Mouse (Mus musculus): ENCODE data around the gene Tnfrsf13c. TPM values are rescaled to one million over a fixed set of nuclear protein-coding genes. Genes with fewer than 3 reads are reported as not detected.
A peak's percentile ranks its signal among the peaks of the same experiment; 100 is the strongest.

Tnfrsf13c gene
- total RNA-seq, 2 experiments from 2014 or later = not detected

DNA sequence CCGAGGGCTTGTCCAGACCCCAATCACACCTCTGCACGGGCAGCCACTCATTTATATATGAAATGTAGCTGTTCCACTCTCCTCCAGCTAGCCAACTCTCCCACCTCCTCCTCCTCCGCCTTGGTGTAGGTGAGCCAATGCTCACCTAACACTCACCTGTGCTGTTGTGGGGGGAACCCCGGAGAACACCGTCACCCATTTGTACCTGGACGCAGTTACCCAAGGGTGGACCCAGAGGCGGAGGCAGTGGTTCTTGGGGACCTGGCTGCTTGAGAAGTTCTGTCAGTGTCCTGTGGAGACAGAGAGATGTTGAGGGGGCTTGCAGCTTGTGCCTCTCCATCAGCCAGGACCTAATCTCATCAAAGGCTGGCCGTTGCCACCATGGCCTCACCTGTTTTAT, 15.9 kb downstream of the Tnfrsf13c start:
- DNase-seq (ENCODE audit: low spot score) = no peak

DNA sequence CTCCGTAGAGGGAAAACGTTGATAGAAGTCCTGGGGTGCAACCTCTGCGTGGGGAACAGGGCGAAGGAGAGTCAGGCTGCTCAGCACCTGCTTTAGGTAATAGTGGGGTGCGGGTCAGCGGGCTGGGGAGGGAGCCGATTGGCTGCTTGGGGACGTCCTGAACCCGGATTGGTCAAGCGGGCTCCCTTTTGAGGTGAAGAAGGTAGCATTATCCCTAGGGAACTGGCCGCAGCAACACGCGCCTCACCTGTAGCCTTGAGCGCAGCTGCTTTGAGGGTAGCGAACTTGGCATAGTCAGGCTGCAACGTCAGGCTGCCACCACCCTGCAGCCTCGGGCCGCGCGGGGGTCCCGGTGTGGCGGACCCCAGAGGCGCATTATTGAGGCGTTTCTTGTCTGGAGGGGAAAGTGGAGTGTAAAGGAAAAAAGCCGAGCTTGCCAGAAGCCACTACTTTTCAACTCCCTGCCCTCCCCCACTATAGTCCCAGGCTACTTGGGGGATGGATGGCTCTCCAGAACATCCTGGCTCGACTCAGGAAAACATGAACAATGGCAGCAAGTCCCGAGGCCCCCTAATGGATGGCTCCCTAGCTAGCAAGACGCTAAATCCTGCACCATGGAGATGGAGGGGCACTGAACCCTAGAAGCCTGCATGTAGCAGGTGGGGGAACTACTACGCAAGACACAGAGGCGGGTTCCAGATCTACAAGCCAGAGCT, 16.5 kb downstream of the Tnfrsf13c start:
- no peak for DNase-seq (ENCODE audit: low spot score)

DNA sequence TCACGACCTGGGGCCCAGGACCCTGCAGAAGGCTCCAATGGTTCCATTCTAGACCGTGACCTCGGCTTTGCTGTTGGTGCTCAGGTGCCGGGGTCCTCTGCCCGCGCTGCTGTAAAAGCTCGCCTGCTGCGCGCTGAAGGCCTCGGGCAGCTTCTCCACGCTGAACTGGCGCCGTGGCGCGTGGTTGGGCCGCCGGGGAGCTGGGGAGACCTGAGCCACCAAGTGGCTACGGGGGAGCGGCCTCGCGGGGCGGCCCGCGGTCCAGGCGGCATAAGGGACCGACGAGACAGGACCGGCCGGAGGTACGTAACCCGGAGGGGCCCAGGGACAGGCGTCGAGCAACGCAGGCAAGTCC, 17.1 kb downstream of the Tnfrsf13c start:
- no peak for DNase-seq (ENCODE audit: low spot score)

DNA sequence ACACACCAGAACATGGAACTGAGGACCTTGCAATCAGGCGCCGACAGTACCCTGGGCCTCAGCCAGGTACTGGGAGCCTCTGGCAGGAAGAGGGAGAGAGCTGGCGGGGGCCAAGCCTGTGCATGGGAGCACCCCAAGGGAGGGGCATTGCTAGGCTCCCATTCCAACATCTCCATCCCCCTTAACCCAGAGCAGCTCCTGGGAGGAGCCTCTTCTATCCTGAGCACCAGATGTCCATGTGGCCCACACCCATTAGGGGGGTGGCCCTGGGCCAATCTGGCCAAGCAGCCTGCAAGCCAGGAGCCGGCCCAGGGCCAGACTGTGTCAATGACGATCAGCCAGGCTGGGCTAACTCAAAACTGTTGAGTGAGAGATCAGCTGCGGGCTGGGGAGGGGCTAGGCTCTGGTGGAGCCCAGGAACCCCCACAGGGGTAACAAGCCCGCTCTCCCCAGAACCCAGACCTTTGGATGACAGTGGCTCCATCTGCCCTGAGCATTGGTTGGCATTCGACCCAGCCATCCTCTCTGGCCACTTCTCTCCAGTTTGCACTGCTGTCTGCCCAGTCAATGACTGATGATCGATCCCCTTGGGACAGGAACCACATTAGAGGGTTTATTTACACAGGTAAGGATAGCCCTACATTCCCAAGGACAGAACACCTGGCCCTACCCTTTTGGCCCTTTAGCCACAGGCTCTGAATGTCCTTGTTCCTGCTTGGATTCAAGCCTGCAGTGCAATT, 17.6 kb downstream of the Tnfrsf13c start:
- peak; percentile 79 for DNase-seq (ENCODE audit: low spot score)

DNA sequence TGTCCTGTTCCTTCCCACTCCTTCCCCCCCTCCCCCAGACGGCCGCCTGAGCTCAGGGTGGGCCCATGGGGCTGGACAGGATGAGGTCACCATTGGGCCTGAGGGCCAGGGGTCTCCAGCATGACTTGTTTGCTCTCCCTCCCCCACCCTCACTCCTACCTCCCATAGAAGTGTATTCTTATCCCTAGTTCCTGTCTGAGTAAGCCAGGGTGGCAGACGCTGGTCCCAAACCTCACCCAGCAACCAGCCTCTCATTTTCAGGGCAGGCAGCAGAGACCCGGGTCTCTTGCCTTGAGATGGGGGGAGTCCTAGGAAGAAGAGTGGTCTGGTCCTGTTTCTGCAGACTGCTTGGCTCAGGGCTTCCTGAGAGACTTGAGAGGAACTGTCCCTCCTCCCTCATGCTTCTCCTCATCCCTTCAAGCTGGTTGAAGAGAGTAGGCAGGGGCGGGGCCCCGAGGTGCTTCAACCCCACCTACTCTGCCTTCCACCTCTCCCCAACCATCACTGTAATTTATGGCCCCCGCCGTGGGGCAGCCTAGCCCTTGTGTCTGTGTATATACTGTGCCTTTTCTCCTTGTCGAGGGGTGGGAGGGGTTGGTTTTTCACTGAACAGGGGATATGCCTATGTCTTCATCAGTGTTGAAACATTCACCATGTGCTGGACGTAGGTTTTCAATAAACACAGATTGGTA, 19.3 kb downstream of the Tnfrsf13c start:
- no peak for DNase-seq (ENCODE audit: low spot score)

DNA sequence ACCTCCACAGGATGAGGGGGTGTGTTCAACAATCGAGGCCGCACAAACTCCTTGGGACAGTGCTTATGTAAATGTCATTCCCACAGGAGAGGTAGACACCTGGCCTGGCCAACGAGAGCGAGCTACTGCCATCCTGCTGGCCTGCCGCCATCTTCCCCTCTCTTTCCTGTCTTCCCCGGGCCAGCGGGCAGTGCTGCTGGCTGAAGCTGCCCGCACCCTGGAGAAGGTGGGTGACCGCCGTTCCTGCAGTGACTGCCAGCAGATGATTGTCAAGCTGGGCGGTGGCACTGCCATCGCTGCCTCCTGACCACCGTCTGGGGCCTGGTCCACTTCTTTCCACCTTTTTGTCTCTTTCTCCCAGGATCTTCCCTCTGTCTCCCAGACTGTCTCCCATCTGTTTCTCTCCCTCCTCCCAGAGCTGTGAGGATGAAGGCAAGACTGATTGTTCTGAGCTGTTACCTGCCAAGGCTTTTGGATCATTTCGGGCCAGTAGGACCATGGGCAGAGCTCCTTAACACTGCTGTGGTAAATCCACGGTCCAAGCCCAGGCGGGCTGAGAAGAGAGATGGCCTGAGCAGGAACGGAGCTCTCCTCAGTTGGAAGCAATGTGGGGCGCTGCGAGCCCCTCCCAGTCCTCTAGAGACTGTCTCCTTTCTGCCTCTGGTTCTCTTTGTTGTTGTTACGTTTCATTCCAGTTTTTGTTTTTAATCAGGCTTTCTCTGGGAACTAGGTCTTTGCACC, 20.4 kb downstream of the Tnfrsf13c start:
- no peak for DNase-seq (ENCODE audit: low spot score)

DNA sequence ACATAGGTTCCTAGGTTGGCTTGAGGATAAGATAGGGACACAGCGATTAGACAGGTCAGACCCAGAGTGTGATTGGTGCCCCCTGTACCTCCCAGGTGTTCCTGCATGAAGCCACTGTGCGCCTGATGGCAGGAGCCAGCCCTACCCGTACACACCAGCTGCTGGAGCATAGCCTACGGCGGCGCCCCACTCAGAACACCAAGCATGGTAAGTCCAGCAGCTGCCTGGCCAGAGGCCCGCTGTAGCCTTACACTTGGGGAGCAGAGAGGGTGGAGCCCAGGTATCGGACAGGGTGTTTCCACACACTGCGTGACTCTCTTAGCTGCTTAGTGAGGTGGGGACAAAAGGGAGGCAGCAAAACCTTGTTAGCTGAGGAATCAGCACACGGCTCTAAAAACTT, 21.1 kb downstream of the Tnfrsf13c start:
- no peak for DNase-seq (ENCODE audit: low spot score)

GRCm38 (mm10) chr15:82202086-82202485, 22.1 kb downstream of the Tnfrsf13c start:
- no peak for DNase-seq (ENCODE audit: low spot score)

GRCm38 (mm10) chr15:82199546-82199945, 24.6 kb downstream of the Tnfrsf13c start:
- no peak for DNase-seq (ENCODE audit: low spot score)

- DNase-seq (ENCODE audit: low spot score) = no peak
These were observed 25.8 kb downstream of the Tnfrsf13c start for GRCm38 (mm10) chr15:82198342-82198741.

GRCm38 (mm10) chr15:82197937-82198336, 26.2 kb downstream of the Tnfrsf13c start:
- no peak for DNase-seq (ENCODE audit: low spot score)

DNA sequence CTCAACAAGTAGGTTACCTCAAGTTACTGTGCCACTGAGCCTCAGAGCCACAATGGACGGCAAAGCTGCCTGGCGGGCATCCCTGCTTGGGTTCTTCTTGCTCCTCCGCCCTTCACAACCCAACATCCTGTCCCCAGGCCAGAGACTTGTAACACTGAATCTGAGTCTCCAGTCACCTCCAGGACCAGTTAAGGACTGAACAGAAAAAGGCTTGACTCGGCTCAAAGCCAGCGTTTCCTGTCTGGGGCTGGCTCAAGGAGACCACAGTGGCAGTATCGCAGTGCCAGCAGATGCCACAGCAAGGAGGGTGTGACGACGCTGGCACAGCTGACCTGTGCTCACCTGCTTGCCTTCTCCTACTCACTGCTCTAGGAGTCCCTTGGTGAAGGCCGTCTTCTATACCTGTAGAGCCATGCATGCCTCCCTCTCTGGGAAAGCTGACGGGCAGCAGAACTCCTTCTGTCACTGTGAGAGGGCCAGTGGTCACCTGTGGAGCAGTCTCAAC, 26.9 kb downstream of the Tnfrsf13c start:
- DNase-seq (ENCODE audit: low spot score) = no peak

GRCm38 (mm10) chr15:82196300-82196699, 27.9 kb downstream of the Tnfrsf13c start:
- no peak for DNase-seq (ENCODE audit: low spot score)

- DNase-seq (ENCODE audit: low spot score) = no peak
These were observed 31.6 kb downstream of the Tnfrsf13c start for GRCm38 (mm10) chr15:82192617-82193016.

GRCm38 (mm10) chr15:82188481-82189240, 35.5 kb downstream of the Tnfrsf13c start:
- peak; percentile 61 for DNase-seq (ENCODE audit: low spot score)

DNA sequence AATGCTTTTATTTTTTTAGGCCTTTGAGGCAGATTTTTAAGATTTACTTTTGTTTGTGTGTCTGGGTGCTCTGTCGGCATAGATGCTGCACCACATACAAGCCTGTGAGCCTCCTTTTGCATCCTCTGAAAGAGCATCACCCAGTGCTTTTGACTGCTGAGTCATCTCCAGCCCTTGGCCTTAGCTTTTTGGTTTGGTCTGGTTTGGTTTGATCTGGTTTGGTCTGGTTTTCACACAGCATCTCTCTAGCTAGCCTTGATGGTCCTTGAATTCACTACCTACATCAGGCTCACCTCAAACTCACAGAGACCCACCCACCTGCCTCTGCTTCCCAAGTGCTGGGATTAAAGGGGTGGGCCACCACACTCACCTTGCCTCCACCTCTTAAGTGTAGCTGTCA, 36.2 kb downstream of the Tnfrsf13c start:
- DNase-seq (ENCODE audit: low spot score) = no peak

DNA sequence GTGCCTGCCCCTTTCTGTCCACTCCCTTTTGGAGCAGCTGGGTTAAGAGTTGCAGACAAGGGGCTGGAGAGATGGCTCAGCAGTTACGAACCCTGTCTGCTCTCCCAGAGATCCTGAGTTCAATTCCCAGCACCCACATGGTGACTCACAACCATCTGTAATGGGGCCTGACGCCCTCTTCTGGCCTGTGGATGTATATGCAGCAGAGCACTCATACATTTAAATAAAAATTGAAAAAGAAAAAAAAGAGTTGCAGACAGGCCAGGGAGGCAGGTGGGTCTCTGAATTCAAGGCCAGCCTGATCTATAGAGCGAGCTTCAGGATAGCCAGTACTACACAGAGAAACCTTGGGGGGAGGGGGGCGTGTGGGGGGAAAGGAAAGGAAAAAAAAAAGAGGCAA, 36.8 kb downstream of the Tnfrsf13c start:
- no peak for DNase-seq (ENCODE audit: low spot score)

- DNase-seq (ENCODE audit: low spot score) = no peak
These were observed 37.2 kb downstream of the Tnfrsf13c start for GRCm38 (mm10) chr15:82186931-82187330.

DNA sequence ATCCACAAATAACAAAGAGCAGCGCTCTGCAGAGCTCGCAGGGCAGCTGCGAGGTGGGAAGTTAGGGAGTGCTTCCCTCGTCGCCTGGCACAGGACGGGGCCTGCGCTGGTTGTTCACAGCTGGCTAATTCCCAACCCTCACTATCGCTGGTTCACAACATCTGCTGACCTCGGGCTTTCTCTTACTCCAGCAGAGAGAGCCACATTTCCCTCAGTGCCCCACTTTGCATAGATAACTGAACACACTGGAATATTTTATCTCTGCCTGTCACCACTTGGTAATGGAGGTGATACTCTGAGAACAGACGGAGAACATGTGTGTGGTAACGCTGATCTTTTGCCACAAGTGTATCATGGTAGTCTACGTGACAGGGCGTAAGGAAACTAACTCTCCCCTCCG, 38.0 kb downstream of the Tnfrsf13c start:
- no peak for DNase-seq (ENCODE audit: low spot score)

GRCm38 (mm10) chr15:82185062-82185783, 38.9 kb downstream of the Tnfrsf13c start:
- no peak for DNase-seq (ENCODE audit: low spot score)

Measured in gastrocnemius, adult 18-20 months (tissue).